Mouse (Mus musculus) E14TG2a.4 (cell line): ENCODE data around the gene Pld5.

Source experiments
- CTCF ChIP-seq: conservative IDR thresholded peaks from 2 replicates; pipeline ENCODE4 v1.5.1; 2014; ENCODE audit warnings: low read length
- NANOG ChIP-seq: IDR thresholded peaks from 2 replicates; pipeline ENCODE4 v1.6.1; 2014; ENCODE audit warnings: borderline replicate concordance, low read length, mixed read lengths
- POU5F1 ChIP-seq: IDR thresholded peaks from 2 replicates; pipeline ENCODE4 v1.6.1; 2014; ENCODE audit warnings: low read length, borderline replicate concordance

DNA sequence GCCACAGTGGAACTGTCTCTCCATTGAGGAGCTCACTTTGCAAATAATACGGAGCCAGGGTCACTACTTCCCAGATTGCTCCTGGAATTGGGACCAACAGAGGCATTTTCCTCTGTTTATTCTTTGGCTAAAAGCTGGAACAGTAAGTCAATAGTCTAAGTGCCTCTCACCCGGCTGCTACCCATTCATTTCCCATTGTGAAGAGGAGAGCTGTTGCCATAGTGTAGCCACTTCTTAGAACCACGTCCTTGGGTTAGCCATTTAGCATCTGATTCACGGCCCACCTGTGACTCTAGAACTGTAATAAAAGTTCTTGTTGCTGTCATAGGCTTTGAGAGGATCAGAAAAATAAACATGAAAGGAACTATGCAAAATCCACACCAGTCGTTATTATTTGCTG is 241.4 kb downstream of the Pld5 start:
- no peak for TF ChIP-seq CTCF
- TF ChIP-seq NANOG: no peak
- no peak for TF ChIP-seq POU5F1
